Mouse (Mus musculus): Measurements from ENCODE around the gene Psmd5. TPM values are rescaled to one million over a fixed set of nuclear protein-coding genes. Genes with fewer than 3 reads are reported as not detected.
A peak's percentile ranks its signal among the peaks of the same experiment; 100 is the strongest.
"Not testable (repeated sequence)": the region's sequence is repeated elsewhere in the genome, so short reads cannot be mapped to it uniquely, and the experiment has no call there.

The Psmd5 gene
- polyA plus RNA-seq, 1 experiment: 13.2 TPM

GRCm38 (mm10) chr2:34832766-34833457, 41.9 kb downstream of the Psmd5 start, which contains the start of gene Gm34653:
Gene Gm34653 (plus strand): TSS chr2:34833007.
- 54% methylated on average over 11 of the region's 11 CpGs for WGBS
- not testable (repeated sequence) for DNase-seq (ENCODE audit: low read depth, low spot score)

- DNase-seq (ENCODE audit: low read depth, low spot score): not testable (repeated sequence)
- WGBS: 92% methylated on average over 17 of the region's 17 CpGs
These were observed 44.7 kb downstream of the Psmd5 start for GRCm38 (mm10) chr2:34830066-34830465.

DNA sequence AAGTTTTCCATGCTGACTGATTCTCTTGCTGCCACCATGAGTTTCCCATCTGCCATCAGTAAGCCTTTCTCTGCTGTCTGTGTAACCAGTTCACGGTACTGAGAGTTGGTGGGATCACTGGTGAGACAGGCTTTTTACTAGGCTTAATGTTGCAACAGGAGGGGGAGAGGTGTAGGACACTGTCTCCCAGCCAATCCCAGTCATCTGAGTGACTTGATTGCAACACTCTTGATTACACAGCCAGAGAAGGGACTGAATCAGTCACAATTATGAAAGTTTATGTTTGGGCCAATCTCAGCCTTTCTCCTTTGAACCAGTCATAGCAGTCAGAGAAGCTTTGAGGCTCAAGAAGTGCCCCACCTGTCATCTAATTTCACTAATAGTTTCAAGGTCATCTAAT, 46.7 kb downstream of the Psmd5 start:
- DNase-seq (ENCODE audit: low read depth, low spot score): no peak
- 30% methylated on average over 1 of the region's 1 CpGs for WGBS

DNA sequence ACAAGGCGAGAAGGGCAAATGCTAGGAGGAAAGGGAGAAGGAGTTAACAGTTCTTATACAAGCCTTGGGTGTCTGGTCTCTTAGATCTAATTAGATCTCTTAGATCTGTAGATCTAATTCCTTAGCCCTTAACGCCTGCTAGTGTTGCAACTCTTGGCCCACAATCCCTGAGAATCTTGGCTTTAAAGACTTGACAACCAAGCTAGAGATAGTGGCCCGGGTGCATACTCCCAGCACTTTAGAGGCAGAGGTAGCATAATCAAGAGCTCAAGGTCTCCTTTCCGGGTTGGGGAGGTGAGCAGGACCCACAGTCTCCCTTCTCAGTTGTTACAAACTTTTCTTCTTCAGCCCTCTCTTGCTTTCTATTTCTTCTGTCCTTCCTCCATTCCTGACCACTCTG, 47.2 kb downstream of the Psmd5 start:
- WGBS: 78% methylated on average over 4 of the region's 4 CpGs

GRCm38 (mm10) chr2:34826460-34827231, 48.1 kb downstream of the Psmd5 start:
- WGBS: 32% methylated on average over 20 of the region's 21 CpGs
- DNase-seq (ENCODE audit: low read depth, low spot score): no peak

More for the DNA sequence above, 47.2 kb downstream of the Psmd5 start:
- DNase-seq (ENCODE audit: low read depth, low spot score): no peak

- DNase-seq (ENCODE audit: low read depth, low spot score): peak; percentile 75
- under 1% methylated on average over 57 of the region's 57 CpGs for WGBS
These were observed 48.8 kb downstream of the Psmd5 start, which contains the start of gene Fbxw2 for GRCm38 (mm10) chr2:34825827-34826459. Gene Fbxw2 (minus strand): TSS chr2:34826311.

GRCm38 (mm10) chr2:34818492-34818891, 56.3 kb downstream of the Psmd5 start:
- WGBS: 97% methylated on average over 2 of the region's 2 CpGs

GRCm38 (mm10) chr2:34815893-34816292, 58.9 kb downstream of the Psmd5 start:
- 89% methylated on average over 2 of the region's 2 CpGs for WGBS
- DNase-seq (ENCODE audit: low read depth, low spot score): not testable (repeated sequence)

More at GRCm38 (mm10) chr2:34818492-34818891, 56.3 kb downstream of the Psmd5 start:
- no peak for DNase-seq (ENCODE audit: low read depth, low spot score)

- WGBS: 75% methylated on average over 7 of the region's 7 CpGs
- no peak for DNase-seq (ENCODE audit: low read depth, low spot score)
These were observed 62.1 kb downstream of the Psmd5 start for GRCm38 (mm10) chr2:34812706-34813105.

DNA sequence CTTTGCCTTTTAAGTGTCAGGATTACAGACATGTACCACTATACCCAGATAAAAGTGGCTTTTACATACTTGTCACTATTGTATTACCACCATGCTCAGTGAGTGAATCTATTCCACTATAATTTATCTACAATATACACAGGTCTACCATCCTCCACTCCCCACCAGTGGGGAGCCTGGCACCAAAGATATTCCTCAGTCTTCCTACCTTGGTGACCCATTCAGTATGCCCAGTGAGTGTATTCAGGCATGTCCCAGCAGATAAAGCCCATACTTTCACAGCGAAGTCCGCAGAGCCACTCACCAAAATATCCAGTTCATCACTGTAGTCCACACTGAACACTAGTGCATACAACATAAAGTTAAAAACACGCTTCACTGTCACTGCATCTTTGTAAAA, 64.0 kb downstream of the Psmd5 start:
- DNase-seq (ENCODE audit: low read depth, low spot score): no peak
- 96% methylated on average over 3 of the region's 3 CpGs for WGBS

GRCm38 (mm10) chr2:34809568-34809967, 65.2 kb downstream of the Psmd5 start:
- no peak for DNase-seq (ENCODE audit: low read depth, low spot score)
- 84% methylated on average over 1 of the region's 1 CpGs for WGBS

GRCm38 (mm10) chr2:34808057-34808456, 66.7 kb downstream of the Psmd5 start:
- no peak for DNase-seq (ENCODE audit: low read depth, low spot score)
- 48% methylated on average over 2 of the region's 2 CpGs for WGBS

- 84% methylated on average over 10 of the region's 10 CpGs for WGBS
- DNase-seq (ENCODE audit: low read depth, low spot score): no peak
These were observed 69.3 kb downstream of the Psmd5 start for GRCm38 (mm10) chr2:34805364-34805950.

DNA sequence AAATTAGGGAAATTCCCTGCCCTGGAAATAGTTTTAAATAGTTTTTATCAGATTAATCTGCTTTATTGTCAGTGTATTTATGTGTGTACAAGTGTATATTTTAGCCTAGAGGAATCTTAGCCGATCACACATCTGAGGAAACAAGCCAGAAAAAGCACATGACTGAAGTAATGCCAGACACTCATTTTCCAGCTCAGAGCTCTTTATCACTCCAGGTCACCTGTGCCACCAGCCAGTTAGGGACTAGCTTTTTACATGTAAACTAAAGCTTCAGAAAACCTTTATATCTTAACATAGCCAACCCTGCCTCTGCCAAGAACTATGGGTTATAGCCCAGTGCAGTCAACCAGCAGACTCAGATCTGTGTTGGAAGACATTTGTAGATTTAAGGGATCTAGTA, 70.0 kb downstream of the Psmd5 start:
- WGBS: 53% methylated on average over 1 of the region's 1 CpGs
- DNase-seq (ENCODE audit: low read depth, low spot score): no peak

GRCm38 (mm10) chr2:34804172-34804571, 70.6 kb downstream of the Psmd5 start:
- DNase-seq (ENCODE audit: low read depth, low spot score): no peak
- 94% methylated on average over 2 of the region's 2 CpGs for WGBS

- DNase-seq (ENCODE audit: low read depth, low spot score): no peak
These were observed 71.0 kb downstream of the Psmd5 start for GRCm38 (mm10) chr2:34803746-34804145.

GRCm38 (mm10) chr2:34802565-34803245, 72.1 kb downstream of the Psmd5 start:
- not testable (repeated sequence) for DNase-seq (ENCODE audit: low read depth, low spot score)
- under 1% methylated on average over 28 of the region's 32 CpGs for WGBS

More at GRCm38 (mm10) chr2:34803746-34804145, 71.0 kb downstream of the Psmd5 start:
- WGBS: 46% methylated on average over 3 of the region's 3 CpGs

DNA sequence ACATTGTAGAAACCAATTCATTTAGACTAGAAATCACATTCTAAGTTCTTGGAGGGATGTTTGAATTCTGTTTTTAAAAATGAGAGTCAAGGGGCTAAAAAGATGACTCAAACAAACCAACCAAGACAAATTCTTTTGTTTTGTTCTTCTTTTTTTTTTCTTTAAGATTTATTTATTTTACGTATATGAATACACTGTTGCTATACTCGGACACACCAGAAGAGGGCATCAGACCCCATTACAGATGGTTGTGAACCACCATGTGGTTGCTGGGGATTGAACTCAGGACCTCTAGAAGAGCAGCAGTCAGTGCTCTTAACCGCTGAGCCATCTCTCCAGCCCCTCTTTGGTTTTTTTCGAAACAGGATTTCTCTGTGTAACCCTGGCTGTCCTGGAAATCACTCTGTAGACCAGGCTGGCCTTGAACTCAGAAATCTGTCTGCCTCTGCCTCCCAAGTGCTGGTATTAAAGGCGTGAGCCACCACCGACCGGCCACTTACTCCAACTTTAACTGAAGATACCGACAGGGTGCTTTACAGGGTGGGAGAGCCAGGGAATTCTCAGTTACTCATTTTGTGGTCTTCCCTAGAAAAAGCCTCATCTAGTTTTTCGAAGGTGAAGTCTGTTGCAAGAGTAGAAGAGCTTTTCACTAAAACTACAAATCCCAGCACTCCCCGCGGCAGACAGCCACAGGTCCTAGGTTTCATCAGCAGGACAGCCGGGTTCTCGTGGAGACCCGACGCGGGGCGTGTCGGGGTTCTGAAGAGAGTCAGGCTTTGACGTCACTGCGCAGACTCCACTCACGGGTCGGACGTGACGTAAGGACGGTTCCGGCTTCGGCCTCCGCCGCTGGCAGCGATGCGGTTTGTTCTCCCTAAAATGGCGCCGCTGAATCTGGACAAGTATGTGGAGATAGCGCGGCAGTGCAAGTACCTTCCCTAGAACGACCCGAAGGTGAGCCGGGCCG, 73.0 kb downstream of the Psmd5 start:
- WGBS: 7% methylated on average over 39 of the region's 39 CpGs
- DNase-seq (ENCODE audit: low read depth, low spot score): peak; percentile 99
